Mouse (Mus musculus): ENCODE data around the gene Pram1. TPM values are rescaled to one million over a fixed set of nuclear protein-coding genes. Genes with fewer than 3 reads are reported as not detected.

Gene Pram1
- total and polyA plus RNA-seq, 2 experiments from 2014 or later = 0.30 TPM; not detected in 1

DNA sequence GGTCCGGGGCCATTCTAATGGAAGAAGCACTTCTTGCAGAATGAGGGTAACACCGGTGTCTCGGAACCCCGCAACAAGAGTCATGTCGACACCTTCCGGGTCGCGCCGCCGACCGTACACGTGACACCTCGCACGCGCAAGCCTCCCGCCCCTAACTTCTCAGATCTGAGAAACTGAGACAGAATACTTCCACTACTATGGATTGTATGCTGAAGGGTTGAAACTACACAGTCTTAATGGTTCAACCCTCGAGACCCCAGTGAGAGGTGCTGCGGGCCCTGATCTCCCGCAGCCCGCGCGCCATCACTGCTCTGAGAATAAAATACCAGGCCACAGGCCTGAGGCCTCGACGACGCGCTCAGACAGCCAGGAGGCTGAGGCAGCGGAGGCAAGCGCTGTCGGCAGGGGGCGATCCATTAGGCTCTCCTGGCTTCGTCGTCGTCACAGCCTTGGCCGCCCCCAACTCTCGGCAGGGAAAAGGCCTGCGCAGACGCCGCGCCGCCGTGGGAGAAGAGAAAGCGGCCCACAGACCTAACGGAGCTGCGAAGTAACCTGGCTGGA, 46.9 kb downstream of the Pram1 start:
- under 1% methylated on average over 39 of the region's 44 CpGs for WGBS
- Histone ChIP-seq H3K27me3 (ENCODE audit: insufficient read depth, low read length) (no peaks in the 10 kb centered on the region), H3K4me2 (ENCODE audit: low read depth, low read length) (peak overlapping the region; percentile 97), H3K27ac (peak overlapping the region; percentile 97), H3K9me3 (ENCODE audit: low read length) (no peaks in the 10 kb centered on the region), H3K4me1 (ENCODE audit: insufficient read depth, low read length) (peaks cover 15% of the 10 kb centered on the region; the same call in 1 of the 2 replicates), H3K4me3 (ENCODE audit: low read length) (peak overlapping the region; percentile 91), H3K36me3 (ENCODE audit: insufficient read depth, low read length) (no peaks in the 10 kb centered on the region), H3K9ac (replicated peaks; ENCODE audit: low read length) (peak overlapping the region; percentile 97)
- DNase-seq (ENCODE audit: low spot score) (peak; percentile 82), ATAC-seq (peak; percentile 87)
- TF ChIP-seq CTCF (IDR thresholded peaks at IDR 0.05; ENCODE audit: low read depth) = peak; percentile 68

DNA sequence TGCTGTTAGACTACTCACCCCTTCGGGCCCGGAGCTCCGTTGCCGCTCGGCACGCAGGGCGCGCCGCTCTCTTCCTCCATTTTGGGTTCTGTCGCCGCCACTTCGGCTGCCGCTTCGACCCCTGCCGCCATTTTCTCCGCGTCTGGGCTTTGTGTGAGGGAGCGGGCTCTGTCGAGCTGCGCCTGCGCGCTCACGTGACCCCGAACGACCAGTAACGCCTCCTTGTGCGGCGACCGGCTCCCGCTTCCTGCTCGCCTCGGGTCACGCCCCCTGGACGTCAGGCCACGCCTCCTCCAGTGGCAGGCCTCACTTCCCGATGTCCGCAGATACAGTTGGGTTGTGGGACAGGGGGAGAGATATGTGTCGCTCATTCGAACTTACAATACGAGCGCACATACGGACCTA, 47.4 kb downstream of the Pram1 start:
- DNase-seq (ENCODE audit: low spot score) (peak; percentile 98), ATAC-seq (peak; percentile 98)
- Histone ChIP-seq H3K9ac (replicated peaks; ENCODE audit: low read length) (peak overlapping the region; percentile 97), H3K27ac (peak overlapping the region; percentile 97), H3K9me3 (ENCODE audit: low read length) (no peaks in the 10 kb centered on the region), H3K4me2 (ENCODE audit: low read depth, low read length) (peak overlapping the region; percentile 97), H3K27me3 (ENCODE audit: insufficient read depth, low read length) (no peaks in the 10 kb centered on the region), H3K4me1 (ENCODE audit: insufficient read depth, low read length) (peaks cover 15% of the 10 kb centered on the region; the same call in 1 of the 2 replicates), H3K4me3 (ENCODE audit: low read length) (peak overlapping the region; percentile 91), H3K36me3 (ENCODE audit: insufficient read depth, low read length) (no peaks in the 10 kb centered on the region)
- peak; percentile 35; the same call in 1 of the 2 replicates for TF ChIP-seq CTCF (IDR thresholded peaks at IDR 0.05; ENCODE audit: low read depth)
- under 1% methylated on average over 42 of the region's 42 CpGs for WGBS

GRCm38 (mm10) chr17:33686760-33687159, 48.9 kb downstream of the Pram1 start, which contains the start of gene Hnrnpm:
Gene Hnrnpm, minus strand, starts transcription at chr17:33686860.
- H3K9ac ChIP-seq (replicated peaks; ENCODE audit: low read length) = peak within 1 kb of the TSS; percentile 97
- DNase-seq (ENCODE audit: low spot score) (no peak), ATAC-seq (no peak)
- 94% methylated on average over 1 of the region's 1 CpGs for WGBS
- H3K36me3 ChIP-seq (ENCODE audit: insufficient read depth, low read length) = peaks cover 5% of the 10 kb centered on the region; the same call in 1 of the 2 replicates
- H3K9me3 ChIP-seq (ENCODE audit: low read length) = no peaks in the 10 kb centered on the region
- peak within 1 kb of the TSS; percentile 97 for H3K4me2 ChIP-seq (ENCODE audit: low read depth, low read length)
- peak within 1 kb of the TSS; percentile 91 for H3K4me3 ChIP-seq (ENCODE audit: low read length)
- H3K27ac ChIP-seq = peak within 1 kb of the TSS; percentile 97
- no peaks in the 10 kb centered on the region for H3K27me3 ChIP-seq (ENCODE audit: insufficient read depth, low read length)
- no peak for TF ChIP-seq CTCF (IDR thresholded peaks at IDR 0.05; ENCODE audit: low read depth)
- H3K4me1 ChIP-seq (ENCODE audit: insufficient read depth, low read length) = peaks cover 15% of the 10 kb centered on the region; the same call in 1 of the 2 replicates

Other genes with a start within 250 kb of the Pram1 start
- 4.4 and 5.2 TPM in 2 replicates for gene Zfp101, start 243.4 kb upstream of the Pram1 start, total RNA-seq (2014; rRNA removed)
- 11.1 and 11.2 TPM in 2 replicates for gene Zfp101, start 243.4 kb upstream of the Pram1 start, polyA plus RNA-seq (2015; fragmentation: Nextera tagmentation; extraction: Ambion mirVana)
- not detected in 2 replicates for gene Actl9, start 205.2 kb upstream of the Pram1 start, total RNA-seq (2014; rRNA removed)
- gene Actl9, start 205.2 kb upstream of the Pram1 start, polyA plus RNA-seq (2015; fragmentation: Nextera tagmentation; extraction: Ambion mirVana) = not detected in 2 replicates
- gene Adamts10, start 113.9 kb upstream of the Pram1 start, total RNA-seq (2014; rRNA removed) = 49.3 and 56.4 TPM in 2 replicates
- 35.6 and 35.9 TPM in 2 replicates for gene Adamts10, start 113.9 kb upstream of the Pram1 start, polyA plus RNA-seq (2015; fragmentation: Nextera tagmentation; extraction: Ambion mirVana)
- 2.6 and 2.7 TPM in 2 replicates for gene Myo1f, start 82.3 kb upstream of the Pram1 start, total RNA-seq (2014; rRNA removed)
- gene Myo1f, start 82.3 kb upstream of the Pram1 start, polyA plus RNA-seq (2015; fragmentation: Nextera tagmentation; extraction: Ambion mirVana) = 1.2 TPM in 2 replicates
- 49.0 and 65.1 TPM in 2 replicates for gene Zfp414, start 9.0 kb upstream of the Pram1 start, total RNA-seq (2014; rRNA removed)
- 70.9 and 73.8 TPM in 2 replicates for gene Zfp414, start 9.0 kb upstream of the Pram1 start, polyA plus RNA-seq (2015; fragmentation: Nextera tagmentation; extraction: Ambion mirVana)
- gene Hnrnpm, start 48.8 kb downstream of the Pram1 start, total RNA-seq (2014; rRNA removed) = 49.2 and 55.7 TPM in 2 replicates
- 124 and 133 TPM in 2 replicates for gene Hnrnpm, start 48.8 kb downstream of the Pram1 start, polyA plus RNA-seq (2015; fragmentation: Nextera tagmentation; extraction: Ambion mirVana)
- gene March2, start 80.6 kb downstream of the Pram1 start, total RNA-seq (2014; rRNA removed) = 118 and 137 TPM in 2 replicates
- 73.8 and 77.1 TPM in 2 replicates for gene March2, start 80.6 kb downstream of the Pram1 start, polyA plus RNA-seq (2015; fragmentation: Nextera tagmentation; extraction: Ambion mirVana)
- gene Rab11b, start 122.5 kb downstream of the Pram1 start, total RNA-seq (2014; rRNA removed) = 123 and 163 TPM in 2 replicates
- 546 and 583 TPM in 2 replicates for gene Rab11b, start 122.5 kb downstream of the Pram1 start, polyA plus RNA-seq (2015; fragmentation: Nextera tagmentation; extraction: Ambion mirVana)
- gene Angptl4, start 143.8 kb downstream of the Pram1 start, total RNA-seq (2014; rRNA removed) = 24.0 and 24.7 TPM in 2 replicates
- gene Angptl4, start 143.8 kb downstream of the Pram1 start, polyA plus RNA-seq (2015; fragmentation: Nextera tagmentation; extraction: Ambion mirVana) = 31.9 and 37.5 TPM in 2 replicates
- gene Kank3, start 172.5 kb downstream of the Pram1 start, total RNA-seq (2014; rRNA removed) = 33.5 and 57.2 TPM in 2 replicates
- gene Kank3, start 172.5 kb downstream of the Pram1 start, polyA plus RNA-seq (2015; fragmentation: Nextera tagmentation; extraction: Ambion mirVana) = 44.1 and 47.9 TPM in 2 replicates
- gene Rps28, start 186.5 kb downstream of the Pram1 start, total RNA-seq (2014; rRNA removed) = 117 and 293 TPM in 2 replicates
- gene Rps28, start 186.5 kb downstream of the Pram1 start, polyA plus RNA-seq (2015; fragmentation: Nextera tagmentation; extraction: Ambion mirVana) = 609 and 617 TPM in 2 replicates
- 289 and 356 TPM in 2 replicates for gene Ndufa7, start 186.5 kb downstream of the Pram1 start, total RNA-seq (2014; rRNA removed)
- 562 and 577 TPM in 2 replicates for gene Ndufa7, start 186.5 kb downstream of the Pram1 start, polyA plus RNA-seq (2015; fragmentation: Nextera tagmentation; extraction: Ambion mirVana)
- 25.1 and 26.0 TPM in 2 replicates for gene Cd320, start 205.0 kb downstream of the Pram1 start, total RNA-seq (2014; rRNA removed)
- 55.7 and 58.6 TPM in 2 replicates for gene Cd320, start 205.0 kb downstream of the Pram1 start, polyA plus RNA-seq (2015; fragmentation: Nextera tagmentation; extraction: Ambion mirVana)
- gene Gm7029, start 235.8 kb downstream of the Pram1 start, total RNA-seq (2014; rRNA removed) = not detected in 2 replicates
- not detected in 2 replicates for gene Gm7029, start 235.8 kb downstream of the Pram1 start, polyA plus RNA-seq (2015; fragmentation: Nextera tagmentation; extraction: Ambion mirVana)

All from hindbrain, postnatal 0 days (tissue).